Mouse (Mus musculus) megakaryocyte, embryonic 14.5 days (primary cell): Measurements from ENCODE around the gene 4921504E06Rik. TPM values are rescaled to one million over a fixed set of nuclear protein-coding genes. Genes with fewer than 3 reads are reported as not detected.
A peak's percentile ranks its signal among the peaks of the same experiment; 100 is the strongest.

Experiments used
- H3K27me3 ChIP-seq: replicated peaks from 2 replicates; pipeline ENCODE3; 2012; ENCODE audit warnings: inconsistent platforms
- H3K36me3 ChIP-seq: replicated peaks from 2 replicates; pipeline ENCODE3; 2012; ENCODE audit warnings: low read length, inconsistent platforms, mixed read lengths
- H3K4me1 ChIP-seq: 2 replicates; pipeline ENCODE4 v1.6.1; 2012; ENCODE audit warnings: inconsistent platforms
- H3K4me3 ChIP-seq: replicated peaks from 2 replicates; pipeline ENCODE3; 2012; ENCODE audit warnings: moderate library complexity, mild to moderate bottlenecking, inconsistent platforms
- H3K9me3 ChIP-seq: 2 replicates; pipeline ENCODE4 v1.6.1; 2012; ENCODE audit warnings: inconsistent platforms
- FLI1 ChIP-seq: IDR thresholded peaks from 2 replicates; pipeline ENCODE4 v1.6.1; 2012; ENCODE audit warnings: low read length, inconsistent platforms, mixed read lengths
- GATA1 ChIP-seq: IDR thresholded peaks from 3 replicates; pipeline ENCODE4 v1.6.1; 2012; ENCODE audit warnings: mixed read lengths, low read length, inconsistent platforms, borderline replicate concordance
- polyA plus RNA-seq: library from polyadenylated mRNA; stranded (reverse); fragments of >175 nt; gene quantifications from 2 replicates; pipeline ENCODE4 v1.2.3, GENCODE M21; 2012; ENCODE audit warnings: low replicate concordance; ENCODE audit not compliant: insufficient read depth

The 4921504E06Rik gene
- polyA plus RNA-seq, 1 experiment, result not detected

DNA sequence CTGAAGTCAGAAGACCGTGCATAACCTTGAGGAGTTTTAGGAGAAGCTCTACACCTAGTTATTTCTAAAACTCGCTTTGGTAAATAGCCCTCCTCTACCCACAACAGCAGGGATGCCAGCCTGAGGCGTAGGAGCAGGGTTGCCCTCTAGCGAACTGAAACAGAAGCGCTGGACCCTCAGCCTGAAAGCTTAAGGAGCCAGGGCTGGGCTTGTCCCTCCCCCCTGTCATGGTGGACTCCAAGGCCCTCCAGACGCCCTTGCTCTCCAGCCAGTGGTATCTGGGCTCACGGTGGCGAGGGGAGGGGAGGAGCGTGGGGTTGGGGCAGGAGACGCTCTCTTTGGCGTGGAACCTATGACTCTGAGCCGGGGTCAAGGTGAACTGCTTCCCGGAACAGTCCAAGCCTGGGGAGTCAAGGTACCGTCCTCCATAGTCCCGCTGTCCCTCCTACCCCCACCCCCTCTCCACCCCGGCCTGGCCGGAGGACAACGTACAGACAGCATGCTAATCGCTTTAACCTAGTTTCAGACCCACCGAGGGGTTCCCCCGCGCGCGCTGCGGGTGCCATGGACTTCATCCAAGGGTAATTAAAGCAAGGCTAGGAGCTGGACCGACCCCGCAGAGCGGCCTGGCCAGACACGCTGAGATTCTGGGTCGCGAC lies 105.5 kb downstream of the 4921504E06Rik start:
- no peaks in the 10 kb centered on the region; the same call in 1 of the 2 replicates for H3K9me3 ChIP-seq
- peak overlapping the region; percentile 66 for H3K4me3 ChIP-seq
- TF ChIP-seq GATA1, result no peak
- no peak for TF ChIP-seq FLI1
- H3K36me3 ChIP-seq, result no peaks in the 10 kb centered on the region
- peaks cover 94% of the 10 kb centered on the region for H3K27me3 ChIP-seq
- H3K4me1 ChIP-seq, result peaks cover 18% of the 10 kb centered on the region

DNA sequence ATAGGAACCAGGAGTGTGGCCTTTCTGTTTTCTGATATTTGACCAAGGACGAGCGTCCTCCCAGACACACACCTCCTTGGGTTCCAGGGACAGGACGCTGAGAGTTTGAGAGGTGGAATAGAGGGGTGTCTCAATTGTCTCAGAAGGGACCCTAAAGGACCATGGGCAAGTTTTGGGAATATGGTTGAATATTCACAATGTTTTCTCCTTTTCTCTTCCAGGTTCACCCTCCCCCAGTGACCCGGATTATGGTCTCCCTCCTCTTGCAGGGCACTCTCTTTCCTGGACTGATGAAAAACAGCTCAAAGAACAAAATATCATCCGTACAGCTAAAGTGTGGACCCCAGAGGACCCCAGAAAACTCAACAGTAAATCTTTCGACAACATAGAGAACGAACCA lies 107.0 kb downstream of the 4921504E06Rik start:
- H3K4me1 ChIP-seq, result peaks cover 18% of the 10 kb centered on the region
- H3K9me3 ChIP-seq, result no peaks in the 10 kb centered on the region; the same call in 1 of the 2 replicates
- peaks cover 92% of the 10 kb centered on the region for H3K27me3 ChIP-seq
- H3K36me3 ChIP-seq, result no peaks in the 10 kb centered on the region
- no peak overlapping the region for H3K4me3 ChIP-seq
- TF ChIP-seq GATA1, result no peak
- no peak for TF ChIP-seq FLI1

DNA sequence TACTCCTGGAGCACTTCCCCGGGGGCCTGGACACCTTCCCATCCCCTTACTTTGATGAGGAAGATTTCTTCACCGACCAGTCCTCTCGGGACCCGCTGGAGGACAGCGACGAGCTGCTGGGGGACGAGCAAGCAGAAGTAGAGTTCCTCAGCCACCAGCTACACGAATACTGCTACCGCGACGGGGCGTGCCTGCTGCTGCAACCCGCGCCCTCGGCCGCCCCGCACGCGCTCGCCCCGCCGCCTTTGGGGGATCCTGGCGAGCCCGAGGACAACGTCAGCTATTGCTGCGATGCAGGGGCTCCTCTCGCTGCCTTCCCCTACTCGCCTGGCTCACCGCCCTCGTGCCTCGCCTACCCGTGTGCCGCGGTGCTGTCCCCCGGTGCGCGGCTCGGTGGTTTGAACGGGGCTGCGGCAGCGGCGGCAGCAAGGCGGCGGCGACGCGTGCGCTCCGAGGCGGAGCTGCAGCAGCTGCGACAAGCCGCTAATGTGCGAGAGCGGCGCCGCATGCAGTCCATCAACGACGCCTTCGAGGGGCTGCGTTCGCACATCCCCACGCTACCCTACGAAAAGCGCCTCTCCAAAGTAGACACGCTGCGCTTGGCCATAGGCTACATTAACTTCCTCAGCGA lies 107.7 kb downstream of the 4921504E06Rik start:
- Histone ChIP-seq H3K9me3 (no peaks in the 10 kb centered on the region; the same call in 1 of the 2 replicates), H3K36me3 (no peaks in the 10 kb centered on the region), H3K4me1 (peaks cover 18% of the 10 kb centered on the region), H3K4me3 (no peak overlapping the region), H3K27me3 (peaks cover 91% of the 10 kb centered on the region)
- TF ChIP-seq GATA1 (no peak), FLI1 (no peak)

DNA sequence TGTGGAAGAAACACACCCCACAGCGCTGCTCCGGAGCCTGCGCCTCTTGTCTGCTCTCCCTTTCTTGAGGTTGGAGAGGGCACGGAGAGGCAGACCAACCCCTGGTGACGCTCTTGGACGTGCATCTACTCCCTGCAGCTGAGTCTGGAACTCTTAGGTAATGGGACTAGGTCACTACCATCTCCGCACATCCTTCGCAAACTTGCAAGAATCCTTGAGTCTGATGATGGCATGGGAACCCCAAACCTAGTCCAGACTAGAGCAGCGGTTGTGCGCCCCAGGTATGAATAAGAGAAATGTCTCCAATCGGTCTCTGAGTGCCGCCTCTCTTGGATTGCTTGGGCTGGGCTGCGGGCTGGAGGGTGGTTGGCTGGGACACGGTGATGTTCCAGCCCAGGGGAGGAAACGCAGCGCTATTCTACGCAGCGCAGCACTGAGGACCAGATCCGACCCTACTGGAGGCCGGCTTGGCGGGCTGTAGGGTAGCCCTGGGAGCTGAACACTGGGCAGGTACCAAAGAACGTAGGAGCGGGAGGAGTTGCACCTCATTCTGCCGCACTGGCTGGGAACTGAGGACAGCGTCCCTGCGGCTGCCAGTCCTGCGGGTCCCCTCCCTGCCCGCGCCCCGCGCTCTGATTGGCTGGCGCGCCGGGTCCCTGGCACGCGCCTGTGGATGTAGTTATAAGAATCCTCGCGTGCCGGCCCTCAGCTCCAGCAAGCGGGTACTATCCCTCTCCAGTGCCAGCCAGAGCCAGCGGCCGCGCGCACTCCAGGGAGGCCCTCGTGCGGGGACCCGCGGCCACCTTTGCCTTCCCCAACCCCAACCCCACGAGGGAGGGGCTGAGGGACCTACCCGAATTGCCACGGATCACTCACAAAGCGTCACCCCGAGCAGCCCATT lies 108.5 kb downstream of the 4921504E06Rik start, which contains the start of gene Ptf1a:
TSS of gene Ptf1a (plus strand) at position 733 of the 901 bp plus-strand sequence.
- Histone ChIP-seq H3K9me3 (no peaks in the 10 kb centered on the region; the same call in 1 of the 2 replicates), H3K4me1 (peaks cover 18% of the 10 kb centered on the region), H3K4me3 (no peak within 1 kb of the TSS), H3K27me3 (peaks cover 85% of the 10 kb centered on the region), H3K36me3 (no peaks in the 10 kb centered on the region)
- TF ChIP-seq GATA1 (no peak), FLI1 (no peak)

DNA sequence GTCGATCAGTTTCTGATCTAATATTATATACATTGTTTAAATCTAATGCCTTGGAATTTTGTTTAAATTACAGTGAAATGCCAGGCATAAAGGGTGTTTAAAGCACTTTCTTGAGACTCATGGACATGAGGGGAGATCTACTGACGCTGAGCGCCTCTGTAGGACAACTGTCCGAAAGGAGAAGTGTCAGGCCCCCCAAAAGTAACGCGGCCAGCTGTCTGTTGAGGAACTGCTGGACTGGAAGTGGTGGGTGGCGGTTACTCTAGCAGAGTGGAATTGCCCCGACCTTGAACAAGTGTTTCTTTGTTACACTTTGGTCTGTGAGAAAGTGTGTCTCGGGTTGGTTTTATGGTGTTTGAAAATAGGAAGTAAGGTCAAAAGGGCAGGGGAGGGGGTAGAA lies 109.4 kb downstream of the 4921504E06Rik start:
- TF ChIP-seq GATA1 (no peak), FLI1 (no peak)
- no peak overlapping the region for H3K4me3 ChIP-seq
- peaks cover 18% of the 10 kb centered on the region for H3K4me1 ChIP-seq
- no peaks in the 10 kb centered on the region; the same call in 1 of the 2 replicates for H3K9me3 ChIP-seq
- H3K27me3 ChIP-seq, result peaks cover 79% of the 10 kb centered on the region
- H3K36me3 ChIP-seq, result no peaks in the 10 kb centered on the region

DNA sequence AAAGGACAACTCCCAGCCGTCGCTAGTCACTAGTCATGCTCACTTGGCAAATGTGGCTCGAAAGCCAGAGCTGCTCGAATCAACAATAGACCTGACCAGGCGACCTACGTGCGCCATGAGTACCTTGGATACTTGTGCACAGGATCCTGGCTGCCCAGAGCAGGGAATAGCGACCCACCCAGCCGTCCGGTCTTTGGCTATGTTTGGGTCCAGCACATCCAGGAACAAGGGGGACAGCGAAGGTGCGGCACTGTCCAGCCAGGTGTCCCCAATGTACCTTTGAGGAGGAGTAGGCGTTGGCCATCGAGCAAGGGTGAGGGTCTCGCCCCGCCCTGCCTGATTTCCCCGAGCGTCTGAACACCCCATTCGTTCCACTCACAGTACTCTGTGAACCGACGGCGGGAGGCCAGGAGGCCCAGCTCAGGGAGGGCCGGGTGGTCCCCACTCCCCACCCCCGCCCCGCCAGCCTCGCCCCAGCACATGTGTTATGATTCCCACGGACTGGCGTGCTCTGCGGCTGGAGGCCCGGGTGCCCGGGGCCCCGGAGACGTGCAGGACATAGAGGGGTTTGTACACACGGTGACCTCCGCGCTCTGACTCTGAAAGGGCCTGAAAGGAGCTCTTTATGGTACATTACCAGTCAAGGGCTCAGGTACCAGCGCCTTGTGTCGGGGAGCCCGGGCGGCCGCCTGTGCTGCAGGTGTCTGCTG lies 121.9 kb downstream of the 4921504E06Rik start:
- Histone ChIP-seq H3K27me3 (peaks cover 70% of the 10 kb centered on the region), H3K4me3 (no peak overlapping the region), H3K36me3 (no peaks in the 10 kb centered on the region), H3K4me1 (peaks cover 17% of the 10 kb centered on the region; the same call in 1 of the 2 replicates), H3K9me3 (peaks cover 3% of the 10 kb centered on the region; the same call in 1 of the 2 replicates)
- TF ChIP-seq FLI1 (no peak), GATA1 (no peak)

DNA sequence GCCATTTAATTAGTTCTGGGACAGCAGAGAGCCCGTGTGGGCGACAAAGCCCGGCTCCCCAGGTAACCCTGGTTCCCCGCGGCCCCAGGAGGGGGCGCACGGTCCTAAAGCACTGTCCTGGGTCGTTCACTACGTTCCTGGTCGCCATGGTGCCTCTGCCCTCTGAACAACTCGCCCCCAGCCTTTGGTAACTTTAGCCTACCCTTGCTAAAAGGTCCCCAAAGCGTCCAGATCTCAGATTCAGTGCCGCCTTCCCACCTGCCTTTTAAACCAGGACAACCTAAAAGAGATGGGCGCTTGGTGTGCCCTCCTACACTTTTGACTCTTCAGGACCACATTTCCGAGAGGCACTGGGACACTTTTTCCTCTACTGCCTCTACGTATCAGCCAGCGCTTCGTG lies 122.5 kb downstream of the 4921504E06Rik start:
- Histone ChIP-seq H3K9me3 (peaks cover 3% of the 10 kb centered on the region; the same call in 1 of the 2 replicates), H3K4me1 (peaks cover 17% of the 10 kb centered on the region; the same call in 1 of the 2 replicates), H3K4me3 (no peak overlapping the region), H3K27me3 (peaks cover 74% of the 10 kb centered on the region), H3K36me3 (no peaks in the 10 kb centered on the region)
- TF ChIP-seq GATA1 (no peak), FLI1 (no peak)

DNA sequence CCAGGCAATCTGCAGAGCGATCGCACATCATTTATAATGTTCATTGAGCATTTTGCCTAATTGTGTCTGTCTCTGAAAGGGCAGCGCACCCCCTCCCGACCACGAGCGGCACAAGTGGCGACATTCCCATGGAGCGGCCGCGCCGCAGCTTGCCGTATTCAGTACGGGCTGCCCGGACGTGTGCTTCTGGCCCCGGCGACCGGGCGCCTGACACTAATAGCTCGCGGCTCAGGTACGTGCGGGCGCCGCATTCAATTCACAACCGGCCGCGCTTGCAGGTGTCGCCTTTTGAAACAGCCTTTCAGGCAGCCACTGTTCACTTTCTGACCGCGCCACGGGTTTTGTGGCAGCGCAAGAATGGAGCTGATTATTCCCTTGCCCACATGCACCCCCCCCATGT lies 123.0 kb downstream of the 4921504E06Rik start:
- peaks cover 17% of the 10 kb centered on the region; the same call in 1 of the 2 replicates for H3K4me1 ChIP-seq
- H3K27me3 ChIP-seq, result peaks cover 71% of the 10 kb centered on the region
- H3K9me3 ChIP-seq, result peaks cover 3% of the 10 kb centered on the region; the same call in 1 of the 2 replicates
- no peaks in the 10 kb centered on the region for H3K36me3 ChIP-seq
- no peak overlapping the region for H3K4me3 ChIP-seq
- TF ChIP-seq FLI1, result no peak
